Mouse (Mus musculus): ENCODE data around the gene Kcng4. TPM values are rescaled to one million over a fixed set of nuclear protein-coding genes. Genes with fewer than 3 reads are reported as not detected.

Kcng4 gene
- polyA plus RNA-seq, 1 experiment = 1.9 TPM

Other genes starting within 250 kb of the Kcng4 start
- gene Mlycd, start 240.8 kb downstream of the Kcng4 start, polyA plus RNA-seq (2012; ENCODE audit: insufficient read depth, insufficient read length, missing spikeins) = 72.3 and 74.2 TPM in 2 replicates
- 1.9 and 2.2 TPM in 2 replicates for gene Osgin1, start 201.6 kb downstream of the Kcng4 start, polyA plus RNA-seq (2012; ENCODE audit: insufficient read depth, insufficient read length, missing spikeins)
- gene Necab2, start 189.0 kb downstream of the Kcng4 start, polyA plus RNA-seq (2012; ENCODE audit: insufficient read depth, insufficient read length, missing spikeins) = not detected in 2 replicates
- gene Slc38a8, start 134.0 kb downstream of the Kcng4 start, polyA plus RNA-seq (2012; ENCODE audit: insufficient read depth, insufficient read length, missing spikeins) = not detected in 2 replicates
- 33.8 and 34.4 TPM in 2 replicates for gene Mbtps1, start 76.9 kb downstream of the Kcng4 start, polyA plus RNA-seq (2012; ENCODE audit: insufficient read depth, insufficient read length, missing spikeins)
- gene Hsdl1, start 60.5 kb downstream of the Kcng4 start, polyA plus RNA-seq (2012; ENCODE audit: insufficient read depth, insufficient read length, missing spikeins) = 7.8 and 9.6 TPM in 2 replicates
- gene Dnaaf1, start 60.4 kb downstream of the Kcng4 start, polyA plus RNA-seq (2012; ENCODE audit: insufficient read depth, insufficient read length, missing spikeins) = not detected in 2 replicates
- 0.92 and 1.8 TPM in 2 replicates for gene Taf1c, start 30.5 kb downstream of the Kcng4 start, polyA plus RNA-seq (2012; ENCODE audit: insufficient read depth, insufficient read length, missing spikeins)
- gene Adad2, start 22.9 kb downstream of the Kcng4 start, polyA plus RNA-seq (2012; ENCODE audit: insufficient read depth, insufficient read length, missing spikeins) = not detected in 2 replicates
- 1.7 and 3.0 TPM in 2 replicates for gene Wfdc1, start 30.7 kb upstream of the Kcng4 start, polyA plus RNA-seq (2012; ENCODE audit: insufficient read depth, insufficient read length, missing spikeins)
- not detected in 2 replicates for gene Atp2c2, start 64.3 kb upstream of the Kcng4 start, polyA plus RNA-seq (2012; ENCODE audit: insufficient read depth, insufficient read length, missing spikeins)
- 1.7 and 3.4 TPM in 2 replicates for gene Tldc1, start 142.7 kb upstream of the Kcng4 start, polyA plus RNA-seq (2012; ENCODE audit: insufficient read depth, insufficient read length, missing spikeins)
- gene Cotl1, start 204.9 kb upstream of the Kcng4 start, polyA plus RNA-seq (2012; ENCODE audit: insufficient read depth, insufficient read length, missing spikeins) = 16.9 and 18.2 TPM in 2 replicates
- 2.7 and 4.0 TPM in 2 replicates for gene Klhl36, start 226.6 kb upstream of the Kcng4 start, polyA plus RNA-seq (2012; ENCODE audit: insufficient read depth, insufficient read length, missing spikeins)